Mouse (Mus musculus): ENCODE results near the gene Tgif2. TPM values are rescaled to one million over a fixed set of nuclear protein-coding genes. Genes with fewer than 3 reads are reported as not detected.
"Not testable (repeated sequence)": the region's sequence is repeated elsewhere in the genome, so short reads cannot be mapped to it uniquely, and the experiment has no call there.

The Tgif2 gene
- total RNA-seq (2015; ENCODE audit: low replicate concordance) (2.2 and 3.8 TPM in 2 replicates), total RNA-seq (2017; ENCODE audit: low replicate concordance) (1.9 and 18.2 TPM in 2 replicates)

- no peak for ATAC-seq (replicated peaks; ENCODE audit: low FRiP score, poor library complexity, severe bottlenecking)
Observed at GRCm38 (mm10) chr2:156839319-156840191, at the start of gene Tgif2. Tgif2 (plus strand) TSS chr2:156840007.

- no peak for ATAC-seq (replicated peaks; ENCODE audit: low FRiP score, poor library complexity, severe bottlenecking)
Observed at GRCm38 (mm10) chr2:156798516-156798915, 41.3 kb upstream of the Tgif2 start.

GRCm38 (mm10) chr2:156801045-156801444, 38.8 kb upstream of the Tgif2 start:
- no peak for ATAC-seq (replicated peaks; ENCODE audit: low FRiP score, poor library complexity, severe bottlenecking)

- not testable (repeated sequence) for ATAC-seq (replicated peaks; ENCODE audit: low FRiP score, poor library complexity, severe bottlenecking)
Observed at GRCm38 (mm10) chr2:156802116-156802515, 37.7 kb upstream of the Tgif2 start.

GRCm38 (mm10) chr2:156803698-156804372, 36.0 kb upstream of the Tgif2 start:
- no peak for ATAC-seq (replicated peaks; ENCODE audit: low FRiP score, poor library complexity, severe bottlenecking)

GRCm38 (mm10) chr2:156804589-156804988, 35.2 kb upstream of the Tgif2 start:
- ATAC-seq (replicated peaks; ENCODE audit: low FRiP score, poor library complexity, severe bottlenecking) = peak; percentile 54; the same call in 1 of the 2 replicates

GRCm38 (mm10) chr2:156806886-156807285, 32.9 kb upstream of the Tgif2 start:
- no peak for ATAC-seq (replicated peaks; ENCODE audit: low FRiP score, poor library complexity, severe bottlenecking)

- peak; percentile 54; the same call in 1 of the 2 replicates for ATAC-seq (replicated peaks; ENCODE audit: low FRiP score, poor library complexity, severe bottlenecking)
Observed at GRCm38 (mm10) chr2:156809579-156809978, 30.2 kb upstream of the Tgif2 start.

GRCm38 (mm10) chr2:156810716-156811115, 29.1 kb upstream of the Tgif2 start:
- no peak for ATAC-seq (replicated peaks; ENCODE audit: low FRiP score, poor library complexity, severe bottlenecking)

- no peak for ATAC-seq (replicated peaks; ENCODE audit: low FRiP score, poor library complexity, severe bottlenecking)
Observed at GRCm38 (mm10) chr2:156811556-156811955, 28.3 kb upstream of the Tgif2 start.

- ATAC-seq (replicated peaks; ENCODE audit: low FRiP score, poor library complexity, severe bottlenecking) = no peak
Observed at GRCm38 (mm10) chr2:156814344-156814801, 25.4 kb upstream of the Tgif2 start.

- no peak for ATAC-seq (replicated peaks; ENCODE audit: low FRiP score, poor library complexity, severe bottlenecking)
Observed at GRCm38 (mm10) chr2:156814893-156815292, 24.9 kb upstream of the Tgif2 start.

GRCm38 (mm10) chr2:156815412-156815811, 24.4 kb upstream of the Tgif2 start:
- ATAC-seq (replicated peaks; ENCODE audit: low FRiP score, poor library complexity, severe bottlenecking) = no peak

GRCm38 (mm10) chr2:156816116-156816515, 23.7 kb upstream of the Tgif2 start:
- no peak for ATAC-seq (replicated peaks; ENCODE audit: low FRiP score, poor library complexity, severe bottlenecking)

GRCm38 (mm10) chr2:156825128-156825527, 14.7 kb upstream of the Tgif2 start:
- ATAC-seq (replicated peaks; ENCODE audit: low FRiP score, poor library complexity, severe bottlenecking) = not testable (repeated sequence)

GRCm38 (mm10) chr2:156834336-156834735, 5.5 kb upstream of the Tgif2 start:
- no peak for ATAC-seq (replicated peaks; ENCODE audit: low FRiP score, poor library complexity, severe bottlenecking)

GRCm38 (mm10) chr2:156838839-156839238, 968 bp upstream of the Tgif2 start:
- no peak for ATAC-seq (replicated peaks; ENCODE audit: low FRiP score, poor library complexity, severe bottlenecking)

GRCm38 (mm10) chr2:156840301-156841027, 657 bp downstream of the Tgif2 start:
- ATAC-seq (replicated peaks; ENCODE audit: low FRiP score, poor library complexity, severe bottlenecking) = no peak

- ATAC-seq (replicated peaks; ENCODE audit: low FRiP score, poor library complexity, severe bottlenecking) = 0 out of 2 replicates have a peak, but pooled peaks have one; percentile 26
Observed at GRCm38 (mm10) chr2:156841028-156841840, 1.4 kb downstream of the Tgif2 start.

All from erythroid progenitor cell, adult 5-6 weeks (primary cell).